Mouse (Mus musculus): Measurements from ENCODE around the gene Parg.
"Not testable (repeated sequence)": the region's sequence is repeated elsewhere in the genome, so short reads cannot be mapped to it uniquely, and the experiment has no call there.

Parg gene

DNA sequence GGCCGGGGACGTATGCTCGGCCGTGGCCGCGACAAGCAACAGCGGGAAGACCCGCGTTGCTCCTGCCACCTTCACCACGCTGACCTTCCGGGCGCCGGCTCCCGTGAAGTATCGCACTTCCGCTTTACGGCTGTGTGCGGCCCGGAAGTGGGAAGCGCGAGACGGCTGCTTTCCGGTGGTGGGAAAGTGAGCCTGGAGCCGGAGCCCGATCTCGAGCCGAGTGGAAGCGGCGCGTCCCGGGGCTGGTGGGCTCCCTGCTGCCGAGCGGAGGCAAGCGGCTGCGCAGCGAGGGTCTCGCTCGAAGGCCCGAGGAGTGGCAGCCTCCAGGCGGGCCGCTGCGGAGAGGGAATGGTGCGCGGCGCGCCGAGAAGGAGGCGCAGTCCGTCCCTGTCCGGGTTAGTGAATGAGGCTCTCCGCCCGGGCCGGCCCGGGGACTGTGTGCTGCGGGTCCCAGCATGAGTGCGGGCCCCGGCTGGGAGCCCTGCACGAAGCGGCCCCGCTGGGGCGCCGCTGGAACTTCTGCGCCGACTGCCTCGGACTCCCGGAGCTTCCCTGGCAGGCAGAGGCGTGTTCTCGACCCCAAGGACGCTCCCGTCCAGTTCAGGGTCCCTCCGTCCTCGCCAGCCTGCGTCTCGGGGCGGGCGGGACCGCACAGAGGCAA, at the start of gene Parg, which contains the start of gene Timm23:
Gene Parg (plus strand): TSS at position 159 of the 661 bp plus-strand sequence.
Gene Timm23 (minus strand): TSS at position 108 of the 661 bp plus-strand sequence.
- DNase-seq = peak; percentile 85

DNA sequence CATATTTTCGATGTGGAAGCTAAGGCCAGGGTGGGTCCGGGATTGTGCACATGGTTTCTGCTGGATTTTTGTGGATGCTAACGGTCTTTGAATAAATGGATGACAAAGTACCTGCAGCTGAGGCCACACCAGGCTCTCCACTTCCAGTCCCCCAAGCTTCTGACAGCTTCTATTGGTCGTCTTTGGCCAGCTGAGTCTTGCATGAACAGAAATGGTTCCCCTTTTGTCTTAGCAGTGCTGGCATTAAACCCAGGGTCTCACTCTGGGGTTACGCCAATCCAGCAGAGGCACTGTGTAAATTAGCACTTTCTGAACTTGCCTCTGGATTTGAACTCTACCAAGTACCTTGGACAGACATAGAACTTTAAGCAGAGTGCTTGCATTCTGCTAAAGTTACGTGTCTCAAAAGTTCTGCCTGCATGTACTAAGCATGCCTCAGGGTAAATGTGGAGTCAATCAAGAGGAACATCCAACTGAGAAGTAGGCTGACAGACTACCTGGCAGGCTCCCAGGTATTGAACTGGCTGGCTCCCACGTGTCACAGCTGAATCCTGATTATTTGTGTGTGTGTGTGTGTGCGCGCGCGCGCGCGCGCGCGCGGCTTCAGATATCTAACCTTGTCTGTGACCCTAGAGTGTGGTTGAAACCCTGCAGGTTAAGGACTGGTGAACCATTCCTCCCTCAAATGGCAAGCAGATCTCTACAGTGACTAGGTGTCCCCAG, 49.3 kb upstream of the Parg start:
- no peak for DNase-seq

DNA sequence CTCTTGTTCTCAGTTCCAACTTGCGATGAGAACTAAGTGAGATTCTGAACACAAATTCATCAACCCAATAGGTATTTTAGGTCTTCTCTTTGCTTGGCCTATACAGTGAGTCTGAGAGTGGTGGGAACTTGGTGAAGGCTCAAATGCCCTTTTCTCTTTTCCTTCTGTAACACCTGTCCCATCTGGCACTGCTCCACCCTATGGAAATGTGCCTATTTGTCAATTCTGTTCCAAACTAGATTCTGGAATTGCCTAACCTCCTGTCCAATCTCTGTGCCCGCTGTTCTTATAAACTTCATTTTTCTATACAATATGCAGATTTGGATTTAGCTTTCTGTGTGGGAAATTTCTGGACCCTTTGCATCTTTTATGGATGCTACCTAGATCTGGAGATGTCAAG, 48.6 kb upstream of the Parg start:
- no peak for DNase-seq

DNA sequence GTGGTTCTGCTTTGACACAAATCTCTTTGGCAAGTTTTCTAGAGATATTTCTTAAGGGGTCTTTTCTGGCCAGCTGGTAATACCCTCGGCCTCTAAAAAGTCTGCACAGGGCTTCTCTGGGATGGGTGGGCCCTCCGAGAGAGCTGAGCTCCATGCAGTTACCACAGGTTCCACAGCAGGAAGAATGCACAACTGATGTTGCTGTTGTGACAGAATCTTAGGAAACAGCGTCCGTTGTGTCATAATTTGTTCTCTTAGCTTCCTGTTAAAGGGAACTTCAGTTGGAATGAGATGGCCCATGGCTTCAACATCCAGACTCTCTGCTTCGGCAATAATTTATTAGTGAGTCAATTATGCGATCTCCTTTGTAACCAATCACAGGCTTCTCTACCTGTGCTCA, 47.0 kb upstream of the Parg start:
- no peak for DNase-seq

DNA sequence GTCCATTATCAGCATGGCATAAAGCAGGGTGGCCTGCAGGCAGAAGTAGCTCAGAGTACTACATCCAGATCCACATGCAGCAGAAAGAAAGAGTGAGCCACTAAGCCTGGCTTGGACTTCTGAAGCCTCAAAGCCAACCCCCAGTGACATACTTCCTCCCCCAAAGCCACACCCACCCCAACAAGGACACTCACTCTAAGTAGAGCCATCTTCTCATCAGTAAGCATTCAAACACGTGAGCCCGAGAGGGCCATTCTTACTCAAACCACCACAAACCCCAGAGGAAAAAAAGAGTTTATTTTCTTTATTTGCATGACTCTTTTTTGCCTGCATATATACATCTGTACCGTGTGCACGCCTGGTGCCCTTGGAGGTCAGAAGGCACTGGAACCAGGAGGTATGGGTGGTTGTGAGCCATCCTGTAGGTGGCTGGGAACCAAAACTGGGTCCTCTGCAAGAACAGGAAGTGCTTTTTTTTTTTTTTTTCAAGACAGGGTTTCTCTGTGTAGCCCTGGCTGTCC, 42.5 kb upstream of the Parg start:
- no peak for DNase-seq

DNA sequence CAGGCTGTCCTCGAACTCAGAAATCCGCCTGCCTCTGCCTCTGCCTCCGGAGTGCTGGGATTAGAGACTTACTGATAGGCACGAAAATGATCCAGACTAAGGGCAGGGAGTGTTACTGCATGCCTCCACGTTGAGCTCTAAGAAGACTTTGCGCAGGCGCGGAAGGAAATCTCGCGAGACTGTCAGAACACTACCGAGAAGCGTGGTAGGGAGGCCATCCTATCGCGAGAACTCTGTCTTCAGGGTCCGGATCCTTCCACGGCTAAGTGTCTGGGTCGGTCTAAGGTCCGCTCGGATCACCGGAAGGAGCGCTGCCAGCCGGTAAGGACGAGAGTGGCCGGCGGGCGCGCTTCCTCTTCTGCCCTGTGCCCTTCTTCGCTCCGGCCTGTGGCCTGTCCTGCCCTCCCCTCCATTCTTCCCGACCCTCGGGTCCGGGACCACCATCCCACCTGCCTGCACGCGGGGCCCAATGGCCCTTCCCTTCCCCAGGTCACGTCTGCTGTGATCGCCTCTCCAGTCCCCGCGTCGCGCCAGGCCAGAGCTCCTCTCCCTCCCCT, 42.0 kb upstream of the Parg start, which contains the start of gene Ncoa4:
Gene Ncoa4 (plus strand): TSS at position 176 of the 557 bp plus-strand sequence.
- peak; percentile 99 for DNase-seq

DNA sequence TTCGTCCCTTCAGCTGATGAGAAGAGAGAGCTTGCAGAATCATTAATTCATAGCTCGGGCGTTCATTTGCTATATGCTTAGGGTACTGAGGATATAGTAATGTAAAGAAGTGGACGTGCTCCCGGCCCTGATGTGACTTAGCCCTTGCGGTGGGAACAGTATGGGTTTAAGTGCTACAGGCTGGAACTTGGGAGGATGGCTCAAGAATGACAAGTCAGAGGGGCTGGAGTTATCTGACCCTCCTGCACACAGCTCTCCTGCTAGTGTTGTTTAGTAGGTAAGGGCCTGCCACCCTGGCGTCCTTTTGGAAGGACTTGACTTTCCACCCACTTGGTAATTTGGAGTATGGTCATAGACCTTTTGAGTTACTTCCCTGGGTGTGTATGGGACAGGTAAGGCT, 41.2 kb upstream of the Parg start:
- DNase-seq = no peak

DNA sequence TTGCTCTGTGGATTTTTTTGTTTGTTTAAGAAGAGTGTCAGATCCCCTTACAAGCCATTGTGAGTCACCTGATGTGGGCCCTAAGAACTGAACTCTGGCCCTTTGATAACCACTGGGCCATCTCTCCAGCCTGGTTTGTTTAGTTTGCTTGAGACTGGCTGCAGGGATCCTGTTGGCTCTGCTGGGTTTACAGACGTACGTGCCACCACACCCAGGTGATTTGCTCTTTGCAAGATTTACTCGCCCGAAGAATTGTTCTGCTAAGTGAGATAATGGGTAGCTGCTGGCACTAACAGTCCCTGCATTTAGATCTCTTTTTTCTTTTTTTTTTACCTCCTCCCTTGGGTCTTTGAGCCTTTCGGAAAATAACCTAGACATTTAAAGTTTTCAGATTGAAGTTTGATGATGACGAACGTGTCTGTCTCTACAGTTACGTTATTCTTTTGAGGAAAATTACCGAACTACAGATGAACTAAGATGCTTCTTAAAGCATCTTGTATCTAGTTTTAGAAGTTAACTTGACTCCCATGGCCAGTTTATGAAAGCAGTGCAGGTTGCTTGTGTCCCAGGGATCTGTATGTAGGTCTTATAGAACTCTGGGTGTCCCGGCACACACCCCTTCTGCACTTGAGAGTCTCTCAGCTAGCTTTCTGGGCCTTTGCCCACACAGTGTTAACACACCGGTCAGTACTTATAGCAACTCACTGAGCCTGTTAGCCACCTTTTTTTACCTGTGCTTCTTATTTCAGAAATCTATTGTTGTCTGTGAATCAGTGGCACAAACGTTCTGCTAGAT, 40.5 kb upstream of the Parg start:
- no peak for DNase-seq

DNA sequence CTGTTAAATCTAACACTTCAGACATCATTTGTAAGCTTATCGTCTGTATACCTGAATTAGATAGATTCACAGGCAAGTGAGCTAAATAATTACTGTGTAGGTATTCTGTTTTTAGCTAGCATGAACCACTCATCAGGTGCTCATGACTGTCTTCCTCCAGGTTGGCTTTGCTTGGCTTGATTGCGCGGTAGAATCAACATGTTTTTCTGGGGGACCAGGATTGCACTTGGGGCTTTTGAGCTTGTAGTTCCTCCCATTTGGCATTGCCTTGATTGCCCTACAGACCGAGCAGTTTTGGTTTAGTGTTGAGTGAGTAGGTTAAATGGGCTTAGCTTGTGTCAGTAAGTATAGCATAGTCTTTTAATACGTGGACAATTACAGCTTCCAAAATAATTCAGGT, 39.5 kb upstream of the Parg start:
- DNase-seq = no peak

DNA sequence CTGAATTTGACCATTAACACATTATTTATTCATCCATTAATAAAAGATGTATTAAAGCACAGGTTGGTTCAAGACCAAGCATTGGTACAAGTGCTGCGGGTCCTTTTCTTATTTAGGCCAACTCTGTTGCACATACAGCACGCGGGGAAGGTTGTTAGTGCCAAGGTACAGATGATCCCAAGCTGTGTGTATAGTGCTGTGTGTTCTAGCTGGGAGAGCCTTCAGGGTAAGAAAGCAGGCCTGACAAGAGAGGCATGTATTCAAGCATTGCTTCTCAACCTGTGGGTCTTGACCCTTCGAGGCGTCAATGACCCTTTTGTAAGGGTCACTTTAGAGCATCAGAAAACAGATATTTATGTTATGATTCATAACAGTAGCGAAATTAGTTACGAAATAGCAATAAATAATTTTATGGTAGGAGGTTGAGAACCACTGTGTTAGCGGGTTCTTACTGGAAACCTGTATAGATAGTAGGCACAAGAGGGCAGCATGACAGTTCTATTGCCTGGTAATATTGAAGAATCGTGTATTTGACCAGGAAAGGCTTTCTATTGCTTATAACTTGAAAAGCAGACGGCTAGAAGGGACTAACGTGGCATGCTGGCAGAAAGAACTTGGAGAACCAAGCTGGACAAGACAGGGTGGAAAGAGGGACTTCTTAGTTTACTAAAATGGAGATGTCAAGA, 38.4 kb upstream of the Parg start:
- no peak for DNase-seq

DNA sequence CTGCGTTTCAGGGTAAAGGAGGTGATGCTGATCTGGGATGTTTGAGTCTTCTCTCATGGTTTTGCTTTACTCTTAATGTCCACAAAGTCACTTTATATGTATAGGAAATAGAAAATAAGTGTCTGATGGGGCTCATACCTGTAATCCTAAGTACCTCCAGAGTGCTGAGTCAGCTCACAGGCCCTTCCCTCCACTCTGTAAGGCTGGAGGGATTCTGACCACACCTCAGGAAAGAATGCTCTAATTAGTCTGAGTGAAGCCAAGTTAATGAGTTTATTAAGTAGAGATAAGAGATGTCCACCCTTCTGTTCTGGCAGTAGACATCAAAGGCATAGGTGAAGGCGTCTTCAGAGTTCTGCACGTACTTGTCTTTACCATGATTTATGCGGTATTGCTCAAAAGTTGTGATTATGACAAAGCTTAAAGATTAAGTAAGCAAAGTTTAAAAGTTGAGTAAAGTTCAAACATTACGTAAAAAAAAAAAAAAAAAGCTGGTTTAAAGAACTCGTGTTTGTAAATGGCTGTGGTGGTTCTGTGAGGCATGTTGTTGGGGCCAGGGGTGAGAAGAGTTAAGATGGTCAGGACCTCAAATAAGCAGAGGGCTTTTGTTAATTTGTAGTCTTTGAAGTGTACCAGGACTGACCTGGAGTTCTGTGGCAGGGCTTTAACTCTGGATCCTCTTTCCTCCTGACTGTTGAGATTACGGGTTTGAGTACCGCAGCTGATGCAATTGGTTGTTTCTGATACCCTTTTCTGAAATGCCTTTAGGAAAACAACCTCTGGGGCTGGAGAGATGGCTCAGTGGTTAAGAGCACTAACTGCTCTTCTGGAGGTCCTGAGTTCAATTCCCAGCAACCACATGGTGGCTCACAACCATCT, 37.3 kb upstream of the Parg start:
- DNase-seq = no peak

DNA sequence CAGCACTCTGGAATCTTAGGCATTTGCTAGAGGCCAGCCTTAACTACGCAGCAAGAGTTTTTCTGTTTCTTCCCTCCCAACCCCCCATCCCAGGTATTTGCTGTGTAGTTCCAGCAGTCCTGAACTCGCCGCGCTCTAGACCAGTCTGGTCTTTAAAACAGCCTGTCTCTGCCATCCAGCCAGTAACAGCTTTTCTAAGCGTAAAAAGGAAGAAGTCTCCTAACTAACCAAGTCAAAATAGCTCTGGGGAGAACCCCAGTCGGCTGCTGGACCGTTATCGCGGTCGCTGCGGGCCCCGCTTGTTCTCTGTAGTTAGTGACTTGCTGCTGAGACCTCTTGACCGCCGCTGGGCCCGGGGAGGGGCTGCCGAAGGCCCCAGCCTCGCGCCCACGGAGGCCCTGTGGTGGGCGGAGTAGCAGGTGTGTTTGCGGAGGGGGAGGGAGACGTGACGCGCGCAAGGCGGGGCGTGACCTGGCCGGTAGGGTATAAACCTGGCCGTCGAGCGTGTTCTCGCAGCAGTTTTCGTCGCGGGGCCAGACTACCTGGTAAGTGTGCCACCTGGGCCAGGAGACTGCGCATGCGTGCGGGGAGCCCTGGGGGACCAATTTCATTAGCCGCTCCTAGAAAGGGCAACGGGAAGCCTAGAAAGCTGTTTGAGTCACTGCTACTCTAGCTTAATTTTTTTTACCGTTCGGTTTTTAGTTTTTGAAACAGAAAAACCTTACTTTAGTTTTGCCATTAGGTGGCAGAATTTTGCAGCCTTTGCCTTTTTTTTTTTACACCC, 36.3 kb upstream of the Parg start:
- DNase-seq = peak; percentile 76

DNA sequence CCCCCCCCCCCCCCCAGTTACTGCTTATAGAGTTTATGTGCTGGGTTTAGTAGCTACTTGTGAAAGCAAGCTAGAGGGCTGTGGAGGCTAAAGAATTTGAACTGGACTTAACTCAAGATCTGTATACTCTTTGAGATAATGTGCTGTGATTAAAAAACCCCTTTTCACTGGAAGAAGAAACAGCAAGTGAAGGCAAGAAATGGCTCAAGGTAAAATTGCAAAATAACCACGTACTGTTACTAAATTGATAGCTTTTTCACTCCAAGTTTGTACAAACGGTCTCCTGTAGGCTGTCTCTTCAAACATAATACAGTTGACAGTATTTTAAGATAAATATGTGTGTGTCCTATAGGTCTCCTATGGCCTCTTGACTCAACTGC, 35.7 kb upstream of the Parg start:
- no peak for DNase-seq

DNA sequence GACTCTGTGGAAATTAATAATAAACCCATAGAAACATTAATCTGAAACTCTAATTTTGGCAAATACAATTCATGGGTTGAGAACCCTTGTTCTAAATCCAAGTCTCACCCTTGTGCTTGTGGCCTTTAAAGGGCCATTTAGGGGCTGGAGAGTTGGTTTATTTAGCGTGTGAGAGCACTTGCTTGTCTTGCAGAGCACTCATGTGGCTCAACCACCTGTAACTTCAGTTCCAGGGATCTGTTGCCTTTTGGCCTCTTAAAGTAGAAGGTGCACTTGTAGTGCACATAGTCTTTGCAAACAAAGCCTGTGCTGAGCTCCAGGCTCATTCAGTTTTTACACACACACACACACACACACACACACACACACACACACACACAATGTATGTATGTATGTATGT, 34.9 kb upstream of the Parg start:
- peak; percentile 27 for DNase-seq

DNA sequence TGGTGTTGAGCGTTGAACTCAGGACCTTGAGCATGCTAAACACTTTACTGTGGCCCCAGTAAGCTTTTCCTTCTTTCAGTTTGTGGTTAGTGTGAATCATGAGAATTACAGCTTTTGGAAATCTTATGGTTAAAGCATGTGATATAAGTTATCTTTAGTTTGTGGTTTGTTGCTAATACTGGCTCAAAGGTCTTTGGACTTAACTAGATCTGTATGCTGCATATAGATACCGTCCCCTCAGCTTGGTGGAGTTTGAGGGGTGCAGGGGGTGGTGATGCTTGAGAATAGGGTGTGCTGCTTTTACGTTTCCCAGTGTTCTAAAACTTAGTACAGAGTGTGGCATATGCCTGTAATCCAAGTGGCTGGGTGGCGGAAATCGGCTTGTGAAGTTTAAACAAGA, 34.4 kb upstream of the Parg start:
- DNase-seq = no peak

DNA sequence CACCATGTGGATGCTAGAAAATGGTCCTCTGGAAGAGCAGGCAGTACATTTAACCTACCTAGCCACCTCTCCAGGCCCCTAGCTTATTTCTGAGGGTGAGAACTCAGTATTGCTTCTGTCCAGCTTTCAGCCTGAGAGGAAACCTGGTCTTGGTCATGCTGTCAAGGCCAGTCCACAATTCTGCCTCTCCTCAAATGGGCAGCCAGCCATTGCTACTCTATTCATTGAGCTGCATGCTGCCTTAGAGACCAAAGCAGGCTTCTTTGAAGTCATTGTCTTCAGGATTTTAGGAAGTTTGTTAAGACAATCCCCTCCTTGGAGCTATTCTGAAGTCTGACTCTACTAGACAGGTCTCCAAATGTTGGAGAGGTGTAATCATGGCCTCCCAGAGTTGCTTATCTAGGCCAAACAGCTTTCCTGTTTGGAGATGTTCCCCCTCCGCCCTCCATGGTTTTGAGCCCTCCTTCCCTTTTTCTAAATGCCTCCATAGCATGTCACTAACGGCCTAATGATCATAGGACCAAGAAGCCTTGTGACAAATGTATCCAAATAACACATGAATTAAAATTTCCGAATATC, 33.0 kb upstream of the Parg start:
- no peak for DNase-seq

DNA sequence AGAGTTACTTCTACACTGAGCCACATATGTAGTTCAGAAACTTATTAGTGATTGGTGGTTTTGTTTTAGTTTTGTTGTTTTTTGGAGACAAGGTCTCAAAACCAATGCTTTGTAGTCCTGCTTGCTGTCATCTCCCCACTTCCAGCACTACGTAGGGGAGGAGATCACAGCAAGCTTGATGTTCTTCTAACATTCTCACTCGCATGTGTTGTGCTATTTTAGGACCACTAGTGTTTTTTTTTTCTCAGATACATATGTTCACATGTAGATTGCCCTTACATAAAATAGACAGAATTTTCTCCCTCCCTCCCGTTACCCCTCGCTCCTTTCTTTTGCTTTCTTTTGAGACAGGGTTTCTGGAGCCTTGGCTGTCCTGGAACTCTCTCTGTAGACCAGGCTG, 31.6 kb upstream of the Parg start:
- DNase-seq = no peak

DNA sequence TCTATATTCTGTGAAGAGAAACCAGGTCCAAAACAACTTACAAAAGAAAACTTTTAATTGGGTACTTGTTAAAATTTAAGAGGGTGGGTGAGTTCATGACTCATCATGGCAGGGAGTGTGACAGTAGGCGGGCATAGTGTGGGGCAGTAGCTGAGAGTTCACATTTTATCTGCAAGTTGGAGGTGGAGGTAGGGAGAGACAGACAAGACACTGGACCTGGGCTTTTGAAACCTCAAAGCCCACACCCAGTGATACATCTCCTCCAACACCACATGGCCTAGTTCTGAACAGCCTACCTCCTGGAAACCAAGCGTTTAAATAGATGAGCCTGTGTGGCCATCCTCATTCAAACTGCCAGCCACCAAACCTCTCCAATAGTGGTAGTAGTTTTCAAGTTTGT, 26.4 kb upstream of the Parg start:
- DNase-seq = no peak

DNA sequence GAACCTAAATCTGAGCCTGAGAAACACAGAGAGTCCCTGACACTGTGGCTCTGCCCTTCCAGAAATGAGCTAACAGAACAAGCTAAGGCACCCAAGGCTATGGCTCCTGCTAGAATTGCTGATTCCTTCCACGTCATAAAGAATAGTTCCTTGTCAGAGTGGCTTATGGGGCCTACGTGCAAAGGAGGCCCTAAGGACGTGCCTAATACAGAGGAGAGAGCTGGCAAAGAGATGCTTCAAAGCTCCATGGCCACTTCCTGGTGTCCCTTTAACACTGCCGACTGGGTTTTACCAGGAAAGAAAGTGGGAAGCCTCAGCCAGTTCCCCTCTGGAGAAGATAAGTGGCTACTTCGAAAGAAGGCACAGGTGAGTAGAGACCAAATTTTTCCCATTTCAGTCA, 25.2 kb upstream of the Parg start:
- DNase-seq = not testable (repeated sequence)
